Mouse (Mus musculus) heart, postnatal 0 days (tissue): ENCODE measurements at regions not wholly inside any gene's neighbourhood (a gene's known extent, or its start where the extent isn't known, plus 50 kb on each side); places are given as distances from the start of the nearest gene placed in this dataset.
A peak's percentile ranks its signal among the peaks of the same experiment; 100 is the strongest.

Experiments used
- ATAC-seq: fragments of 200-750 bp; cut with Nextera tagmentation; 2 replicates; pipeline ENCODE4 v1.8.0; 2017; ENCODE audit warnings: low read depth, moderate number of reproducible peaks, moderate library complexity; ENCODE audit not compliant: insufficient read depth
- DNase-seq: peaks from one replicate; pipeline ENCODE4 v3.0.0-alpha.2; 2016; ENCODE audit warnings: low spot score
- H3K27ac ChIP-seq: fragments of 300-500 bp; sonication (generic); 2 replicates; pipeline ENCODE4 v1.5.1; 2014; ENCODE audit warnings: low read depth, mild to moderate bottlenecking
- H3K27me3 ChIP-seq: fragments of 300-500 bp; sonication (generic); 2 replicates; pipeline ENCODE4 v1.6.1; 2014; ENCODE audit warnings: low read length, mixed read lengths; ENCODE audit not compliant: control insufficient read depth, insufficient read depth
- H3K36me3 ChIP-seq: fragments of 300-500 bp; sonication (generic); replicated peaks from 2 replicates; pipeline ENCODE4 v1.6.1; 2014; ENCODE audit warnings: low read length, mixed read lengths; ENCODE audit not compliant: control insufficient read depth, insufficient read depth
- H3K4me1 ChIP-seq: fragments of 300-500 bp; sonication (generic); 2 replicates; pipeline ENCODE4 v1.6.1; 2014; ENCODE audit warnings: antibody characterized with exemption; ENCODE audit not compliant: control insufficient read depth, insufficient read depth
- H3K4me2 ChIP-seq: fragments of 300-500 bp; sonication (generic); 2 replicates; pipeline ENCODE4 v1.6.1; 2014; ENCODE audit warnings: low read depth, mild to moderate bottlenecking, low read length, moderate library complexity
- H3K4me3 ChIP-seq: fragments of 300-500 bp; sonication (generic); 2 replicates; pipeline ENCODE4 v1.5.1; 2014; ENCODE audit warnings: low read depth, low read length
- H3K9ac ChIP-seq: fragments of 300-500 bp; sonication (generic); replicated peaks from 2 replicates; pipeline ENCODE4 v1.6.1; 2014; ENCODE audit warnings: low read depth, low read length, mixed read lengths
- H3K9me3 ChIP-seq: fragments of 300-500 bp; sonication (generic); replicated peaks from 2 replicates; pipeline ENCODE4 v1.6.1; 2016; ENCODE audit warnings: low read length; ENCODE audit not compliant: control insufficient read depth
- CTCF ChIP-seq: IDR thresholded peaks from 2 replicates; pipeline ENCODE4 v1.5.1; 2016; ENCODE audit warnings: antibody characterized with exemption, control low read depth, low read depth
- EP300 ChIP-seq: IDR thresholded peaks from 2 replicates; pipeline ENCODE4 v1.6.1; 2016; ENCODE audit warnings: antibody characterized with exemption, low read depth
- WGBS: fragments of 180-500 bp; shearing (Covaris S2); extraction: QIAGEN DNeasy Blood & Tissue Kit; methylation state at CpG from one replicate; pipeline ENCODE4 v1.1.7; 2014; 5-methylcytosine and 5-hydroxymethylcytosine counted together

DNA sequence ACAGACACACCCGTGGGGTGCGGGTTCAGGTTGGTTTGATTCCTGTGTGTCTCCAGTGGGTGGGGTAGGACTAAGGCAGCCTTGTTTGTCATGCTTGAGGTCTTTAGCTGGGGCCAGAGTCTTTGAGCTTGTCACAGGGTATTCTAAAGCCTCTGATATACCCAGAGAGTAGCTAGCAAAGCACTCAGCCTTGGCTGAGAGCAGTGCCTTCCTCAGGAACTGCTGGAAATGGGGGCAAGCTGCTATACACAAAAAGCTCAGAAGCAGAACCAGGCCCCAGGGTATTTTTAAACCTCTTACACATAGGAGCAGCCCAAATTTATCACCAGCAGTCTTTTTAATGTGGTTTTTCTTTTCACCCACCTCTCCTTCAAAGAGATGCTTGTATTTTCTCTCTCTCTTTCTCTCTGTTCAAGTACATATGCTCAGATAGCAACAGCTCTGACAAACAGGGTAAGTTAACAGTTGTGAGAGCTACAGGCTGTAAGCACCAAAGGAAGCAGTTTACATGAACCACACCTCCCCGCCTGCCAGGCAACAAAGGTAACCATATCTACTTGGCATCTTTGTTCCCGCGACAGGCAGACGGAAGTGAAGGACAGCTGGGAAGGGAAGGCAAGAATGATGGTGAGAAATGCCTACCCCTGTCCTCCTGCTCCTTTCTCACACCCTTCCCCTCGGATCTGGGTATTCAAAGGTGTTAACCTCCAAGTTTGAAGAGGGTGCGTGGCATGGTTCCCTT is 74.6 kb upstream of the Rasgrp1 start:
- Histone ChIP-seq H3K4me3 (no peak overlapping the region), H3K36me3 (no peaks in the 10 kb centered on the region), H3K9ac (no peak overlapping the region), H3K4me2 (no peak overlapping the region), H3K27ac (no peak overlapping the region; the same call in 1 of the 2 replicates), H3K9me3 (no peaks in the 10 kb centered on the region), H3K27me3 (no peaks in the 10 kb centered on the region), H3K4me1 (no peaks in the 10 kb centered on the region)
- whole genome bisulfite sequencing: 58% methylated on average over 8 of the region's 8 CpGs
- TF ChIP-seq CTCF (no peak), EP300 (no peak)
- no peak for DNase-seq
- ATAC-seq: no peak

DNA sequence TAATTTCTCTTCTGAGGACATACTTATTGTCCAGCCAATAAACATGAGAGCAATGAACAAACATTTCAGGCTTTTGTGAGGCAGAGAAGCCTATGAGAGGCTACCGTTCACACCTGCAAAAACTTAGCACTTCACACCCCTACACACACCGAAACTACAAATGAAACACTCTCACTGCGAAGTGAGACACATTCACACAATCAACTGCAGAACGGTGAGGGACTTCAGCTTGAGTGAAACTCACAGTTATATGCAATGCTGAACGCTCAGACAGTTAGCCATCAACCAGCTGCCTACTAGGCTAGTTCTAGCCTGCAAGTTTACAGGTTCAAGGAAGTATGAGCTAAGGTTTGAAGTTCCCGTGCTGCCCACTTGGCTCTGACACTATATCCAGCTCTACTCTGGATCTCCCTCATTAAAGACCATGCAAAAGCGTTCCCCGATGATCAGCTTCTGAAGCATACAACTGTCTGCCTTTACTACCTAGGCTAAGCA is 75.4 kb upstream of the Rasgrp1 start:
- DNase-seq (no peak), ATAC-seq (no peak)
- Histone ChIP-seq H3K4me1 (no peaks in the 10 kb centered on the region), H3K27me3 (no peaks in the 10 kb centered on the region), H3K27ac (peak overlapping the region; percentile 56; the same call in 1 of the 2 replicates), H3K9me3 (no peaks in the 10 kb centered on the region), H3K9ac (no peak overlapping the region), H3K36me3 (no peaks in the 10 kb centered on the region), H3K4me2 (no peak overlapping the region), H3K4me3 (no peak overlapping the region)
- TF ChIP-seq CTCF (no peak), EP300 (no peak)
- 81% methylated on average over 8 of the region's 8 CpGs for WGBS

DNA sequence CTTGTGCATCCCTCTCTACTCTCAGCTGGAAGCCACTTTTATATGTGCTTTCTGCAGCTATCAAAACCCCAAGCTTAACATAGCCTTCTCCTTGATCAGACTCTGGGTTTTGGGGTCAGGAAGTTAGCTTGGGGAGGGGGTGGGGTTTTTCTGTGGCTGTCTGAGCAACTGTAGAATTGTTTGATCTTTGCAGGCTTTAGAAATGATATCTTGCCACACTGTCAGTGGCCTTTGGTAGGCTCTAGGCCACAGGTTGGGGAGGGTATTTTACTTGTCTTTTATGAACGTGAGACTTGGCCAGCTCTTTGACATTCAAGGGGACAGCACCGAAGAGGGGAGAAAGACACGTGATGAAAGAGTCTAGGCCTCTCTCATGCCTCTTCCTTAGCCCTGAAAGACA is 75.9 kb upstream of the Rasgrp1 start:
- no peak for TF ChIP-seq CTCF
- no peak for TF ChIP-seq EP300
- DNase-seq: no peak
- Histone ChIP-seq H3K36me3 (no peaks in the 10 kb centered on the region), H3K9ac (no peak overlapping the region), H3K4me3 (no peak overlapping the region), H3K27ac (peak overlapping the region; percentile 56; the same call in 1 of the 2 replicates), H3K9me3 (no peaks in the 10 kb centered on the region), H3K27me3 (no peaks in the 10 kb centered on the region), H3K4me1 (no peaks in the 10 kb centered on the region), H3K4me2 (no peak overlapping the region)
- no peak for ATAC-seq
- WGBS: 61% methylated on average over 3 of the region's 3 CpGs

DNA sequence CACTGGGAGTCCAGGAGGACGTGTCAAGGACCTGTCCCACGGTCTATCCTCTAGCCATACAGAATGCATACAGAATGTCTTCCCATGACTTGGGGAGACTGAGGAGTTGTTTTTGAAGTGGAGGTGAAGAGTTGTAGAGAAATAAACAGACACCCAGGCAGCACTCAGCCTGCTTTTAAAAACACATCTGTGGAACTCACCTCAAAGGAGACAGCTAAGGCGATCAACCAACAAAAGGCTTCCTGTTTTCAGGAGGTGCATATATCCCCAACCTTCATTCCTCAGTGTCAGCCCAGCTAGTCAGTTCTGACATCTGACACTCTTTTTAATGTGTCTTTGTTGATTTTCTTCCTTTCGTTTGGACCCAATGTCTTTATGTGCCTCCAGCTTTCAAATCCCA is 78.6 kb upstream of the Rasgrp1 start:
- no peaks in the 10 kb centered on the region for H3K9me3 ChIP-seq
- no peak overlapping the region for H3K4me2 ChIP-seq
- H3K36me3 ChIP-seq: no peaks in the 10 kb centered on the region
- peak overlapping the region; percentile 64; the same call in 1 of the 2 replicates for H3K27ac ChIP-seq
- no peak for DNase-seq
- no peak overlapping the region for H3K9ac ChIP-seq
- WGBS: 73% methylated on average over 4 of the region's 4 CpGs
- TF ChIP-seq CTCF: no peak
- TF ChIP-seq EP300: no peak
- no peaks in the 10 kb centered on the region for H3K27me3 ChIP-seq
- no peaks in the 10 kb centered on the region for H3K4me1 ChIP-seq
- H3K4me3 ChIP-seq: no peak overlapping the region
- no peak for ATAC-seq

DNA sequence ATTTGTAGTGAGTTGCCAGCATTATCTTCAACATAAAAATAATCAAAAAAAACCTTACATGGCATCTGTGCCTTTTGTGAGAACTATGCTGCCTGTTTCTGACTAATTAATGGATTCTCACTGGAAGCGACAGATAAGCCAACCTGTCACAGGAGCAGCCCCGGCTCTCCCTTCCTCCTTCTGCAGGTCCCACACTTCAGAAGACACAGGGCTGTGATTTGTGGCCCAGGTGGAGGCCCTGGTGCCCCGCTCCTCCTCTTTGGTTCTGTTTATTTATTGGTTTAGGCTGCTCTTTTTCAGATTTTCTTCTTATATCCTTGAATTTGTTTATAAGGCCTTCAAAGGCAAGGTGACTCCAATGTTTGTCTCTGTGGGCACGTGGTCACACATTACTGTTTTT is 80.0 kb upstream of the Rasgrp1 start:
- WGBS: 68% methylated on average over 4 of the region's 4 CpGs
- Histone ChIP-seq H3K4me1 (no peaks in the 10 kb centered on the region), H3K27me3 (no peaks in the 10 kb centered on the region), H3K27ac (no peak overlapping the region; the same call in 1 of the 2 replicates), H3K36me3 (no peaks in the 10 kb centered on the region), H3K4me2 (no peak overlapping the region), H3K4me3 (no peak overlapping the region), H3K9me3 (no peaks in the 10 kb centered on the region), H3K9ac (no peak overlapping the region)
- DNase-seq: no peak
- no peak for TF ChIP-seq CTCF
- no peak for TF ChIP-seq EP300
- no peak for ATAC-seq

DNA sequence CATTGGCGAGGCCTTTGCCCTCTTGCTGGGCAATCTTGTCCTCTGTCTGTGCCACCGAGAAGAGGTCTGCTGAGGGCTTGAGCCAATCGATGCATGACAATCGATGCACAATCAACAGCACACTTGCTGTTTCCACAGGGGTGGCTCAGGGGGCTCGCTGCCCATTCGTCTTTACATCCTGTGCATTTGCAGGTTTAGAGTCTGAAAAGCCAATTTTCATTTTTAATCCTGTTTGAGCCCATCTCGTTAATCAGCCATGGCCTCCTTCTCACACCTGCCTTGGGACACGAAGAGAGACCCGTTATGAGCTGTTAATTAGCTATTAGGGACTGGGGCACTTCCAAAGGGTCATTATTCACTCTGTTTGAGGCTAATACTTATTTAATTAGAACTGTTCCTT is 86.4 kb upstream of the Rasgrp1 start:
- TF ChIP-seq CTCF (no peak), EP300 (no peak)
- ATAC-seq: no peak
- WGBS: 57% methylated on average over 9 of the region's 9 CpGs
- H3K36me3 ChIP-seq: no peaks in the 10 kb centered on the region
- H3K4me3 ChIP-seq: no peak overlapping the region
- no peak overlapping the region for H3K27ac ChIP-seq
- no peaks in the 10 kb centered on the region for H3K9me3 ChIP-seq
- no peak overlapping the region for H3K4me2 ChIP-seq
- H3K27me3 ChIP-seq: no peaks in the 10 kb centered on the region
- no peaks in the 10 kb centered on the region for H3K4me1 ChIP-seq
- DNase-seq: no peak
- no peak overlapping the region for H3K9ac ChIP-seq
